ENCODE assay signal across 8 mouse cellular contexts in the genomic region with DNA sequence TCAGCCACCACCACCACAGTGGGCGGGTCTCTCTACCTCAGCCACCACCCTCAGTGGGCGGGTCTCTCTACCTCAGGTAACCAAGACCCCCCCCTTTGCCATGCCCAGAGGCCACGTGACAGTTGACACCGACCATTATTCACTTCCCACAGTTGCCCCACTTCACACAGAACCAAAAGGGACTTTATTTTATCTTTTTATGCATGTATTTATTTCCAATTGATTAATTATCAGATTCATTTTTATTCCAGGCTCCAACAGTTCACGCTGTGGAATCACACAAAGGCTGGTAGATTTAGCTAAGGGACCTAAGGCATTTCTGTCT.
DNase-seq lines count a peak whose midpoint lies in the region; ATAC-seq and TF ChIP-seq lines count a peak whose summit lies in the region.

No protein-coding gene starts in this region.

- H3K4me3 ChIP-seq in gastrocnemius, adult 2 months: peak overlapping the region; percentile 73
- H3K4me3 ChIP-seq in spleen, adult 2 months (ENCODE audit: extremely low read depth, insufficient read depth, insufficient read length): peak overlapping the region; percentile 68; the same call in 1 of the 2 replicates
- peak overlapping the region; percentile 62 for H3K4me3 ChIP-seq in liver, embryonic 12.5 days

- 8% methylated on average over 5 of the region's 5 CpGs for WGBS in spleen, adult 2 months
- WGBS in liver, embryonic 12.5 days (ENCODE audit: insufficient replicate concordance): 10% methylated on average over 5 of the region's 5 CpGs

- peak overlapping the region; percentile 78 for H3K4me2 ChIP-seq in liver, embryonic 12.5 days

- intact Hi-C loops in gastrocnemius, adult 2 months (cut with DNase I): no loop called here

- ATAC-seq in liver, embryonic 12.5 days: no peak

- no peaks in the 10 kb centered on the region for H3K27me3 ChIP-seq in spleen, adult 2 months (ENCODE audit: control insufficient read depth, insufficient read depth, low read length)
- H3K27me3 ChIP-seq in liver, embryonic 12.5 days (replicated peaks): no peaks in the 10 kb centered on the region; the same call in 1 of the 2 replicates

- TF ChIP-seq POLR2A in spleen, adult 2 months (IDR thresholded peaks at IDR 0.05; ENCODE audit: low read depth, low read length): no peak

- no peaks in the 10 kb centered on the region for H3K4me1 ChIP-seq in spleen, adult 2 months (ENCODE audit: control insufficient read depth, insufficient read depth, insufficient read length)
- peaks cover 25% of the 10 kb centered on the region for H3K4me1 ChIP-seq in liver, embryonic 12.5 days

- DNase-seq in gastrocnemius, adult 2 months: no peak
- no peak for DNase-seq in gastrocnemius, adult 18-20 months (ENCODE audit: low spot score)
- DNase-seq in spleen, adult 2 months (ENCODE audit: low read depth in 1 of 2, low spot score in 2 of 2): no peak
- DNase-seq in spleen, postnatal 10 days (ENCODE audit: low spot score in 2 of 2): no peak
- no peak for DNase-seq in layer of hippocampus, postnatal 25 days (ENCODE audit: extremely low spot score in 1 of 2, low spot score in 1 of 2)
- no peak for DNase-seq in layer of hippocampus, adult 9-10 months (ENCODE audit: low spot score)
- DNase-seq in urinary bladder, postnatal 25 days (ENCODE audit: low spot score): no peak

- H3K27ac ChIP-seq in gastrocnemius, adult 2 months: no peak overlapping the region
- H3K27ac ChIP-seq in spleen, adult 2 months (ENCODE audit: insufficient read depth, low read length): no peak overlapping the region
- no peak overlapping the region for H3K27ac ChIP-seq in liver, embryonic 12.5 days

- H3K36me3 ChIP-seq in spleen, adult 2 months (ENCODE audit: control insufficient read depth, insufficient read depth, low read length): no peaks in the 10 kb centered on the region
- no peaks in the 10 kb centered on the region for H3K36me3 ChIP-seq in liver, embryonic 12.5 days

- TF ChIP-seq CTCF in gastrocnemius, adult 2 months (IDR thresholded peaks at IDR 0.05): no peak
- TF ChIP-seq CTCF in spleen, adult 2 months (IDR thresholded peaks at IDR 0.05; ENCODE audit: extremely low read depth, insufficient read depth, insufficient read length, insufficient replicate concordance): no peak

- no peaks in the 10 kb centered on the region for H3K9me3 ChIP-seq in liver, embryonic 12.5 days (replicated peaks)

- H3K9ac ChIP-seq in liver, embryonic 12.5 days: no peak overlapping the region; the same call in 1 of the 2 replicates
